Mouse (Mus musculus) inflammation-experienced regulatory T-cells, adult 6 months (primary cell): Measurements from ENCODE around the gene Zfp865. TPM values are rescaled to one million over a fixed set of nuclear protein-coding genes. Genes with fewer than 3 reads are reported as not detected.

ENCODE experiments used
- ATAC-seq: one replicate; pipeline ENCODE4 v1.8.0; 2017
- polyA plus RNA-seq, 3 experiments: library from polyadenylated mRNA; unstranded; fragments of 100-300 nt; shearing (Covaris generic); gene quantifications; one replicate each; pipeline ENCODE4 v1.2.1; 2017

Gene Zfp865
- polyA plus RNA-seq, 3 experiments from 2014 or later: 2.5 to 6.7 (median 5.2) TPM

GRCm38 (mm10) chr7:5080815-5081214 lies 60.6 kb downstream of the Zfp865 start:
- ATAC-seq: no peak

- no peak for ATAC-seq
These were observed 61.1 kb downstream of the Zfp865 start for GRCm38 (mm10) chr7:5081241-5081640.

- ATAC-seq: no peak
These were observed 61.8 kb downstream of the Zfp865 start for GRCm38 (mm10) chr7:5081939-5082338.

- no peak for ATAC-seq
These were observed 63.3 kb downstream of the Zfp865 start for GRCm38 (mm10) chr7:5083325-5084105.

- ATAC-seq: no peak
These were observed 65.3 kb downstream of the Zfp865 start for GRCm38 (mm10) chr7:5085512-5085911.

Other genes starting within 250 kb of the Zfp865 start
- not detected for gene Fam71e2, start 249.1 kb upstream of the Zfp865 start, polyA plus RNA-seq
- gene Il11, start 237.5 kb upstream of the Zfp865 start, polyA plus RNA-seq: not detected
- gene Tmem190, start 237.4 kb upstream of the Zfp865 start, polyA plus RNA-seq: not detected
- gene Tmem238, start 230.7 kb upstream of the Zfp865 start, polyA plus RNA-seq: under 1 TPM in 1 of 3 experiments, not detected in 2; 0.90 TPM
- 100 to 1,000 TPM; 324 to 638 (median 419) TPM for gene Rpl28, start 227.5 kb upstream of the Zfp865 start, polyA plus RNA-seq
- gene Ube2s, start 207.8 kb upstream of the Zfp865 start, polyA plus RNA-seq: 10 to 100 TPM; 13.2 to 64.5 (median 31.1) TPM
- gene Shisa7, start 175.7 kb upstream of the Zfp865 start, polyA plus RNA-seq: not detected
- 10 to 100 TPM; 26.6 to 36.5 (median 34.4) TPM for gene Isoc2b, start 150.1 kb upstream of the Zfp865 start, polyA plus RNA-seq
- gene Isoc2a, start 143.2 kb upstream of the Zfp865 start, polyA plus RNA-seq: under 1 TPM; 0.58 to 0.92 (median 0.70) TPM
- not detected for gene Gm36210, start 113.9 kb upstream of the Zfp865 start, polyA plus RNA-seq
- 1 to 10 TPM in 2 of 3 experiments, under 1 TPM in 1; 0.93 to 1.8 (median 1.6) TPM for gene Zfp628, start 105.2 kb upstream of the Zfp865 start, polyA plus RNA-seq
- under 1 TPM in 2 of 3 experiments, not detected in 1; 0.34 to 0.44 TPM for gene Nat14, start 98.3 kb upstream of the Zfp865 start, polyA plus RNA-seq
- not detected for gene Ssc5d, start 94.6 kb upstream of the Zfp865 start, polyA plus RNA-seq
- 1 to 10 TPM in 2 of 3 experiments, not detected in 1; 1.2 to 2.0 TPM for gene Sbk2, start 56.0 kb upstream of the Zfp865 start, polyA plus RNA-seq
- gene Sbk3, start 49.2 kb upstream of the Zfp865 start, polyA plus RNA-seq: not detected
- 1 to 10 TPM; 4.3 to 6.0 (median 5.1) TPM for gene Zfp579, start 24.2 kb upstream of the Zfp865 start, polyA plus RNA-seq
- 10 to 100 TPM; 34.4 to 44.7 (median 38.9) TPM for gene Zfp524, start 6.0 kb upstream of the Zfp865 start, polyA plus RNA-seq
- 10 to 100 TPM in 1 of 3 experiments, 1 to 10 TPM in 2; 7.2 to 15.1 (median 7.9) TPM for gene Fiz1, start 5.7 kb upstream of the Zfp865 start, polyA plus RNA-seq
- 10 to 100 TPM in 2 of 3 experiments, 1 to 10 TPM in 1; 7.8 to 17.2 (median 10.8) TPM for gene Gm44973, start 4.9 kb upstream of the Zfp865 start, polyA plus RNA-seq
- not detected for gene Ccdc106, start 177 bp downstream of the Zfp865 start, polyA plus RNA-seq
- gene 4632433K11Rik, start 13.7 kb downstream of the Zfp865 start, polyA plus RNA-seq: not detected
- 1 to 10 TPM; 3.0 to 5.1 (median 3.7) TPM for gene Zfp784, start 18.1 kb downstream of the Zfp865 start, polyA plus RNA-seq
- gene Zfp580, start 31.2 kb downstream of the Zfp865 start, polyA plus RNA-seq: 1 to 10 TPM in 1 of 3 experiments, under 1 TPM in 2; 0.77 to 1.3 (median 0.93) TPM
- gene U2af2, start 41.8 kb downstream of the Zfp865 start, polyA plus RNA-seq: 10 to 100 TPM; 26.0 to 33.4 (median 32.0) TPM
- gene Epn1, start 59.9 kb downstream of the Zfp865 start, polyA plus RNA-seq: 1 to 10 TPM; 5.8 to 7.3 (median 6.8) TPM
- gene Rfpl4, start 96.6 kb downstream of the Zfp865 start, polyA plus RNA-seq: not detected
- under 1 TPM in 1 of 3 experiments, not detected in 2; 0.50 TPM for gene Rasl2-9, start 105.6 kb downstream of the Zfp865 start, polyA plus RNA-seq
- gene Vmn1r55, start 129.3 kb downstream of the Zfp865 start, polyA plus RNA-seq: under 1 TPM in 2 of 3 experiments, not detected in 1; 0.15 to 0.40 TPM
- not detected for gene Vmn1r56, start 176.4 kb downstream of the Zfp865 start, polyA plus RNA-seq
- not detected for gene Vmn1r57, start 198.1 kb downstream of the Zfp865 start, polyA plus RNA-seq